Mouse (Mus musculus) liver, adult 2 months (tissue): ENCODE measurements around the gene Spag17. TPM values are rescaled to one million over a fixed set of nuclear protein-coding genes. Genes with fewer than 3 reads are reported as not detected.

Experiments
- DNase-seq: peaks from one replicate; pipeline ENCODE4 v3.0.0-alpha.2; 2011; ENCODE audit warnings: low read depth, low spot score; ENCODE audit errors: extremely low read depth
- H3K27ac ChIP-seq: fragments of 200-500 bp; replicated peaks from 2 replicates; pipeline ENCODE4 v1.5.1; 2012; ENCODE audit warnings: low read depth, mild to moderate bottlenecking, control low read depth, inconsistent platforms, low read length; ENCODE audit not compliant: insufficient read depth
- H3K27me3 ChIP-seq: fragments of 200-500 bp; 2 replicates; pipeline ENCODE4 v1.6.1; 2012; ENCODE audit warnings: mild to moderate bottlenecking, moderate library complexity, low read length, inconsistent platforms; ENCODE audit not compliant: control insufficient read depth, insufficient read depth
- H3K36me3 ChIP-seq: fragments of 200-500 bp; 2 replicates; pipeline ENCODE4 v1.6.1; 2012; ENCODE audit warnings: low read length, inconsistent platforms; ENCODE audit not compliant: control insufficient read depth, insufficient read depth
- H3K4me1 ChIP-seq: fragments of 200-500 bp; 2 replicates; pipeline ENCODE4 v1.6.1; 2011; ENCODE audit warnings: low read length; ENCODE audit not compliant: control insufficient read depth, insufficient read depth
- H3K4me3 ChIP-seq: fragments of 200-500 bp; 2 replicates; pipeline ENCODE4 v1.5.1; 2011; ENCODE audit warnings: low read depth, mild to moderate bottlenecking, control low read depth, low read length, moderate library complexity; ENCODE audit not compliant: insufficient read depth
- H3K79me2 ChIP-seq: fragments of 200-500 bp; 2 replicates; pipeline ENCODE4 v1.6.1; 2012; ENCODE audit warnings: inconsistent platforms, mild to moderate bottlenecking, low read length, moderate library complexity; ENCODE audit not compliant: control insufficient read depth, insufficient read depth
- H3K9ac ChIP-seq: fragments of 200-500 bp; 2 replicates; pipeline ENCODE4 v1.6.1; 2012; ENCODE audit warnings: low read depth, mild to moderate bottlenecking, control low read depth, inconsistent platforms, low read length
- CTCF ChIP-seq: fragments of 200-500 bp; IDR thresholded peaks from 2 replicates; pipeline ENCODE4 v1.5.1; 2011; ENCODE audit warnings: low read depth, low read length, control low read depth
- POLR2A ChIP-seq: fragments of 200-500 bp; IDR thresholded peaks from 2 replicates; pipeline ENCODE4 v1.6.1; 2011; ENCODE audit warnings: low read length, control low read depth; ENCODE audit not compliant: insufficient read depth; ENCODE audit errors: extremely low read depth
- WGBS: fragments of 180-500 bp; shearing (Covaris S2); methylation state at CpG from one replicate; pipeline ENCODE4 v1.1.7; 2018; 5-methylcytosine and 5-hydroxymethylcytosine counted together
- polyA plus RNA-seq: library from polyadenylated mRNA; depleted of rRNA; stranded (reverse); fragments of >200 nt; gene quantifications from 2 replicates; pipeline ENCODE4 v1.2.3, GENCODE M21; 2012
- total RNA-seq: library from RNA; depleted of rRNA; stranded (reverse); fragments of >200 nt; gene quantifications from 2 replicates; pipeline ENCODE4 v1.2.3, GENCODE M21; 2014

Spag17 gene
- total and polyA plus RNA-seq, 2 experiments = under 0.01 to 0.05 TPM

GRCm38 (mm10) chr3:100160682-100161445 lies 275.7 kb downstream of the Spag17 start:
- peaks cover 31% of the 10 kb centered on the region for H3K36me3 ChIP-seq
- no peaks in the 10 kb centered on the region for H3K27me3 ChIP-seq
- H3K4me3 ChIP-seq = no peak overlapping the region
- DNase-seq = peak; percentile 61
- H3K4me1 ChIP-seq = peaks cover 18% of the 10 kb centered on the region
- 66% methylated on average over 15 of the region's 15 CpGs for WGBS
- H3K9ac ChIP-seq = peak overlapping the region; percentile 28
- H3K79me2 ChIP-seq = peaks cover 14% of the 10 kb centered on the region; the same call in 1 of the 2 replicates
- TF ChIP-seq CTCF (no peak), POLR2A (no peak)
- H3K27ac ChIP-seq = no peak overlapping the region; the same call in 1 of the 2 replicates

- no peaks in the 10 kb centered on the region for H3K27me3 ChIP-seq
- peak overlapping the region; percentile 82 for H3K4me3 ChIP-seq
- H3K9ac ChIP-seq = peak overlapping the region; percentile 86
- WGBS = under 1% methylated on average over 35 of the region's 35 CpGs
- TF ChIP-seq POLR2A (no peak), CTCF (no peak)
- no peak for DNase-seq
- peaks cover 24% of the 10 kb centered on the region for H3K4me1 ChIP-seq
- H3K79me2 ChIP-seq = peaks cover 22% of the 10 kb centered on the region
- H3K36me3 ChIP-seq = peaks cover 25% of the 10 kb centered on the region
- peak overlapping the region; percentile 47; the same call in 1 of the 2 replicates for H3K27ac ChIP-seq
Observed at GRCm38 (mm10) chr3:100161665-100162314, 276.6 kb downstream of the Spag17 start.

- TF ChIP-seq POLR2A (peak; percentile 98), CTCF (no peak)
- Histone ChIP-seq H3K36me3 (peaks cover 21% of the 10 kb centered on the region), H3K79me2 (peaks cover 23% of the 10 kb centered on the region), H3K9ac (peak within 1 kb of the TSS; percentile 86), H3K4me1 (peaks cover 26% of the 10 kb centered on the region), H3K4me3 (peak within 1 kb of the TSS; percentile 82), H3K27ac (peak within 1 kb of the TSS; percentile 71), H3K27me3 (no peaks in the 10 kb centered on the region)
- under 1% methylated on average over 55 of the region's 55 CpGs for WGBS
- DNase-seq = peak; percentile 91
Observed at GRCm38 (mm10) chr3:100162315-100163105, 277.3 kb downstream of the Spag17 start, which contains the start of the genes Gdap2 and Wdr3. Gdap2 (plus strand) TSS chr3:100162381. Wdr3 (minus strand) TSS chr3:100162407.

- no peak overlapping the region; the same call in 1 of the 2 replicates for H3K4me3 ChIP-seq
Observed at GRCm38 (mm10) chr3:100163556-100163955, 278.4 kb downstream of the Spag17 start.

GRCm38 (mm10) chr3:100164991-100165390 lies 279.8 kb downstream of the Spag17 start:
- peak overlapping the region; percentile 33; the same call in 1 of the 2 replicates for H3K9ac ChIP-seq
- H3K36me3 ChIP-seq = peaks cover 21% of the 10 kb centered on the region
- TF ChIP-seq POLR2A (no peak), CTCF (no peak)
- peak overlapping the region; percentile 90 for H3K27ac ChIP-seq
- no peak overlapping the region for H3K4me3 ChIP-seq
- peaks cover 26% of the 10 kb centered on the region for H3K4me1 ChIP-seq
- H3K79me2 ChIP-seq = peaks cover 28% of the 10 kb centered on the region
- H3K27me3 ChIP-seq = no peaks in the 10 kb centered on the region
- peak; percentile 93 for DNase-seq

More at GRCm38 (mm10) chr3:100163556-100163955, 278.4 kb downstream of the Spag17 start:
- H3K27ac ChIP-seq = peak overlapping the region; percentile 66
- TF ChIP-seq POLR2A (no peak), CTCF (no peak)
- peak; percentile 78 for DNase-seq
- H3K9ac ChIP-seq = peak overlapping the region; percentile 47; the same call in 1 of the 2 replicates
- H3K79me2 ChIP-seq = peaks cover 28% of the 10 kb centered on the region
- no peaks in the 10 kb centered on the region for H3K27me3 ChIP-seq
- peaks cover 21% of the 10 kb centered on the region for H3K36me3 ChIP-seq
- H3K4me1 ChIP-seq = peaks cover 26% of the 10 kb centered on the region
- 30% methylated on average over 2 of the region's 2 CpGs for WGBS
